In the genomic region with DNA sequence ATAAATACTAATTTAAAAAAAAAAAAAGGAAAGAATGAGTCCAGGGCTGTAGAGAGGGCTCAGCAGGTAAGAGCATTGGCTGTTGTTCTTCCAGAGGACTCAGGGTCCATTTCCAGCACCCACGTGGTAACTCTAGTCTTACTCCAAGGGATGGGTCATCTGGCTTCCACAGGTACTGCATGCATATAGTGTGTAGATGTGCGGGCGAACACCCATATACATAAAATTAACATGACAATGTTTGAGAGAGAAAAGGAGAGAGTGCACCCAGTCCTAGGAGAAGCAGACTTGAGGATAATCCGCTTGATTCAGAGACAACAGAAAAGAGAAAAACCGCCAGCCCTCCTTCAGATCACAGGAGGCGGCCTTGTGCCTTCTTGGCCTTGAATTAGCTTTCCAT, we compare ENCODE assay signal across 16 mouse cellular contexts.
"Had no signal": no experiment of that assay in that cellular context is flagged by ENCODE, and none has a peak within 500 bp of the region (broad histone marks: within the 10 kb centered on the region; RNA-seq: fewer than 3 reads in every experiment).

No protein-coding gene starts in this region.

- H3K4me1 ChIP-seq: stomach, embryonic 15.5 days had no signal

- H3K27me3 ChIP-seq: neural tube, embryonic 13.5 days; neural tube, embryonic 15.5 days; stomach, embryonic 15.5 days had no signal

- H3K36me3 ChIP-seq: neural tube, embryonic 13.5 days; neural tube, embryonic 15.5 days; stomach, embryonic 15.5 days had no signal

- H3K4me2 ChIP-seq: neural tube, embryonic 13.5 days; neural tube, embryonic 15.5 days; stomach, embryonic 15.5 days had no signal

- H3K9me3 ChIP-seq: neural tube, embryonic 13.5 days; neural tube, embryonic 15.5 days; stomach, embryonic 15.5 days had no signal

- H3K4me3 ChIP-seq: neural tube, embryonic 13.5 days; neural tube, embryonic 15.5 days; stomach, embryonic 15.5 days had no signal

- DNase-seq: retina, postnatal 1 day; right cerebral cortex, adult 18-20 months; right cerebral cortex, postnatal 14 days; right cerebral cortex, postnatal 25 days; right cerebral cortex, postnatal 4 days; spleen, adult 18-20 months; thymus, adult 18-20 months; thymus, adult 2 months; thymus, postnatal 14 days; thymus, postnatal 25 days; thymus, postnatal 36 days; thymus, postnatal 4 days had no signal

- H3K27ac ChIP-seq: neural tube, embryonic 13.5 days; neural tube, embryonic 15.5 days; stomach, embryonic 15.5 days; stomach, postnatal 0 days had no signal

- H3K9ac ChIP-seq: neural tube, embryonic 13.5 days; neural tube, embryonic 15.5 days; stomach, embryonic 15.5 days had no signal
